ENCODE assay signal across 32 mouse cellular contexts in the genomic region with DNA sequence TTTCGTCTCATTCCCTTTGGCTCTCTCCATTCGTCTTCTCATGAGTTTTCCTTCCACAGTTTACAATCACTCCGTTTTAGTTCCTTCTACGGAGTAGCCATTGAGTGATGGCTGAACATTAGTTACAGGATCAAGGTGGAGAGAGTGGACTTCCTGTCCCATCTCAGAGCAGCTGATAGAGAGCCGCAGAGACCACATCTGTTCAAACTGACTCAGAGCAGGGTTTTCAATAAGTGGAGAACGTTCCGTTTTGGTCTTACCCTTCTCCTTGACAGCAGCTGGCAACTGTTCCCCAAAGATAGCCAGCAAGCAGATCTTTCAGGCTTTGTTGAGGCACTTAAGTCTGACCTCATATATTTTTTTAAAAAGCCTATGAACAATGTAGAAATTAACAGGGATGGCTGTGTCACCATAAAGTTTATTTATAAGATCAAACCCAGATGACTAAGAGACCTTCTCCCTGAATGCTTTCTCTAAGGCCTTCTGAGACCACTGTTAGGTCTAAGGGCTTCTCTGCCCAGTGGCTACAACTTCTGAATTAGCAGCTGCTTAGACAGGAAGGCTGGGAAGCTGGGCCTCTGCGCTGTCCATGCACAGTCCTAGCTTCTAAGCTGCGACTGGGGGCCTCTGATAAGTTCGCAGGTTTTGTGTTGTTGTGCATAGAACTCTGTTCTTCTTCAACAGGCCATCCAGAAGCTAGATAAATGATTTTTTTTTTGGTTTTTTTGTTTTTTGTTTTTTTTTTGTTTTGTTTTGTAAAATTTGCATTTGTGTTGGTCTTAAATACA. TPM values are rescaled to one million over a fixed set of nuclear protein-coding genes. Genes with fewer than 3 reads are reported as not detected.
A peak's percentile ranks its signal among the peaks of the same experiment; 100 is the strongest.
DNase-seq lines count a peak whose midpoint lies in the region; ATAC-seq and TF ChIP-seq lines count a peak whose summit lies in the region.
"Had no signal": no experiment of that assay in that cellular context is flagged by ENCODE, and none has a peak within 500 bp of the region (broad histone marks: within the 10 kb centered on the region; RNA-seq: fewer than 3 reads in every experiment).

No protein-coding gene starts in this region.

- no peak overlapping the region for H3ac ChIP-seq in myocyte (ENCODE audit: control insufficient read depth, insufficient read length)

- no peak for ATAC-seq in megakaryocyte, adult 5-6 weeks (ENCODE audit: poor library complexity, severe bottlenecking)
- peak; percentile 77 for ATAC-seq in liver, embryonic 15.5 days (ENCODE audit: insufficient read depth)
- no peak for ATAC-seq in inflammation-experienced regulatory T-cells, adult 6 months
- no peak for ATAC-seq in hindbrain, embryonic 11.5 days (ENCODE audit: low FRiP score)
- ATAC-seq: activated CD4-positive, CD25-positive, alpha-beta regulatory T cell, adult 4 months; CD4-positive, CD25-positive, alpha-beta regulatory T cell, adult 4 months; forebrain, embryonic 13.5 days; intestine, postnatal 0 days; midbrain, embryonic 15.5 days had no signal

- H3K27me3 ChIP-seq in megakaryocyte, embryonic 14.5 days (replicated peaks): no peaks in the 10 kb centered on the region
- H3K27me3 ChIP-seq in liver, embryonic 15.5 days: no peaks in the 10 kb centered on the region
- no peaks in the 10 kb centered on the region for H3K27me3 ChIP-seq in myocyte (ENCODE audit: control insufficient read depth, insufficient read depth, insufficient read length)
- H3K27me3 ChIP-seq in hindbrain, embryonic 11.5 days (ENCODE audit: control insufficient read depth, insufficient read depth, low read length): no peaks in the 10 kb centered on the region
- H3K27me3 ChIP-seq: forebrain, embryonic 13.5 days; heart, embryonic 15.5 days; hindbrain, embryonic 13.5 days; limb, embryonic 15.5 days; midbrain, embryonic 15.5 days had no signal

- peak overlapping the region; percentile 59; the same call in 1 of the 2 replicates for H3K27ac ChIP-seq in liver, embryonic 15.5 days (replicated peaks)
- H3K27ac ChIP-seq in hindbrain, embryonic 11.5 days (ENCODE audit: low read depth, low read length): no peak overlapping the region
- H3K27ac ChIP-seq: forebrain, embryonic 13.5 days; heart, embryonic 10.5 days; heart, embryonic 15.5 days; hindbrain, embryonic 13.5 days; layer of hippocampus, adult 2 months; limb, embryonic 10.5 days; limb, embryonic 15.5 days; midbrain, embryonic 10.5 days; midbrain, embryonic 15.5 days; stomach, postnatal 0 days had no signal

- peaks cover 20% of the 10 kb centered on the region for H3K79me2 ChIP-seq in myocyte (ENCODE audit: control insufficient read depth, insufficient read depth)

- no peak overlapping the region for H3K4me2 ChIP-seq in liver, embryonic 15.5 days
- peak overlapping the region; percentile 24 for H3K4me2 ChIP-seq in myocyte (ENCODE audit: low read depth)
- no peak overlapping the region for H3K4me2 ChIP-seq in hindbrain, embryonic 11.5 days (replicated peaks; ENCODE audit: low read depth, low read length)
- H3K4me2 ChIP-seq: forebrain, embryonic 13.5 days; heart, embryonic 15.5 days; hindbrain, embryonic 13.5 days; limb, embryonic 15.5 days; midbrain, embryonic 15.5 days had no signal

- DNase-seq in liver: peak; percentile 54
- DNase-seq in thymus, postnatal 10 days (ENCODE audit: low spot score in 2 of 2): no peak
- no peak for DNase-seq in hindbrain, embryonic 11.5 days (ENCODE audit: low spot score)
- DNase-seq: adrenal gland, adult 2 months; adrenal gland, postnatal 36 days; cerebellum, adult 9-10 months; gastrocnemius, postnatal 25 days; heart, adult 11 months; kidney, postnatal 36 days; lung, postnatal 36 days; right cerebral cortex, adult 18-20 months; right cerebral cortex, postnatal 4 days; thymus, adult 18-20 months; thymus, postnatal 36 days had no signal

- H3K4me3 ChIP-seq in megakaryocyte, embryonic 14.5 days (replicated peaks): peak overlapping the region; percentile 75
- H3K4me3 ChIP-seq in liver, embryonic 15.5 days (replicated peaks): no peak overlapping the region
- no peak overlapping the region for H3K4me3 ChIP-seq in myocyte
- no peak overlapping the region for H3K4me3 ChIP-seq in hindbrain, embryonic 11.5 days (ENCODE audit: low read depth, low read length)
- H3K4me3 ChIP-seq: forebrain, embryonic 13.5 days; heart, embryonic 10.5 days; heart, embryonic 15.5 days; hindbrain, embryonic 13.5 days; layer of hippocampus, adult 2 months; limb, embryonic 10.5 days; limb, embryonic 15.5 days; midbrain, embryonic 10.5 days; midbrain, embryonic 15.5 days had no signal

- peaks cover 49% of the 10 kb centered on the region for H3K4me1 ChIP-seq in megakaryocyte, embryonic 14.5 days
- peaks cover 32% of the 10 kb centered on the region for H3K4me1 ChIP-seq in liver, embryonic 15.5 days (replicated peaks)
- H3K4me1 ChIP-seq in hindbrain, embryonic 11.5 days (replicated peaks; ENCODE audit: control insufficient read depth, insufficient read depth, low read length): no peaks in the 10 kb centered on the region
- H3K4me1 ChIP-seq: hindbrain, embryonic 13.5 days; limb, embryonic 10.5 days; midbrain, embryonic 10.5 days; midbrain, embryonic 15.5 days had no signal

- peaks cover 6% of the 10 kb centered on the region for H3K36me3 ChIP-seq in megakaryocyte, embryonic 14.5 days (replicated peaks; ENCODE audit: low read length)
- H3K36me3 ChIP-seq in liver, embryonic 15.5 days (replicated peaks): no peaks in the 10 kb centered on the region
- peaks cover 46% of the 10 kb centered on the region for H3K36me3 ChIP-seq in myocyte (ENCODE audit: control insufficient read depth, insufficient read depth)
- no peaks in the 10 kb centered on the region for H3K36me3 ChIP-seq in hindbrain, embryonic 11.5 days (ENCODE audit: control insufficient read depth, insufficient read depth, low read length)
- H3K36me3 ChIP-seq: heart, embryonic 10.5 days; heart, embryonic 15.5 days; hindbrain, embryonic 13.5 days; limb, embryonic 10.5 days; limb, embryonic 15.5 days; midbrain, embryonic 10.5 days; midbrain, embryonic 15.5 days had no signal

- H3K9me3 ChIP-seq in megakaryocyte, embryonic 14.5 days: no peaks in the 10 kb centered on the region
- no peaks in the 10 kb centered on the region for H3K9me3 ChIP-seq in liver, embryonic 15.5 days (replicated peaks)
- no peaks in the 10 kb centered on the region for H3K9me3 ChIP-seq in hindbrain, embryonic 11.5 days (ENCODE audit: control insufficient read depth, low read length)
- H3K9me3 ChIP-seq: forebrain, embryonic 13.5 days; heart, embryonic 10.5 days; heart, embryonic 15.5 days; hindbrain, embryonic 13.5 days; limb, embryonic 10.5 days; limb, embryonic 15.5 days; midbrain, embryonic 10.5 days; midbrain, embryonic 15.5 days had no signal

- WGBS in liver, embryonic 15.5 days (ENCODE audit: insufficient replicate concordance): 12% methylated on average over 10 of the region's 10 CpGs
- WGBS in hindbrain, embryonic 11.5 days: 82% methylated on average over 10 of the region's 10 CpGs

- H3K9ac ChIP-seq in liver, embryonic 15.5 days: no peak overlapping the region
- H3K9ac ChIP-seq in hindbrain, embryonic 11.5 days (ENCODE audit: low read depth, low read length): no peak overlapping the region
- H3K9ac ChIP-seq: forebrain, embryonic 13.5 days; heart, embryonic 15.5 days; hindbrain, embryonic 13.5 days; limb, embryonic 15.5 days; midbrain, embryonic 15.5 days had no signal

- no peak for TF ChIP-seq POLR2A in myocyte (IDR thresholded peaks at IDR 0.05; ENCODE audit: insufficient read length, low read depth)

TF ChIP-seq in myocyte, 11 proteins besides CTCF, POLR2A, EP300 and RAD21:
- TF ChIP-seq MYOG (IDR thresholded peaks at IDR 0.05; ENCODE audit: control insufficient read depth in 1 of 3, insufficient read depth in 1 of 3, insufficient read length in 2 of 3, low read depth in 2 of 3): peak in 2 of 3 experiments; percentile 22 to 67
- peak in 2 of 3 experiments; percentile 35 to 75 for TF ChIP-seq MYOD1 (IDR thresholded peaks at IDR 0.05; ENCODE audit: control insufficient read depth in 1 of 3, insufficient read length in 2 of 3, low read depth in 2 of 3)
- TF ChIP-seq TCF12 (IDR thresholded peaks at IDR 0.05; ENCODE audit: insufficient read depth, poor library complexity, severe bottlenecking): no peak

RNA-seq across cellular contexts. Expression of a gene that starts 58.6 kb away (rescaled TPM):
- 0.47 and 1.2 TPM in 2 replicates for polyA plus RNA-seq in megakaryocyte, embryonic 14.5 days (2012; ENCODE audit: insufficient read depth, low replicate concordance)
- 1.6 and 3.2 TPM in 2 replicates for total RNA-seq in megakaryocyte, adult 5-6 weeks (2015)
- total RNA-seq in megakaryocyte, adult 5-6 weeks (2017): 2.0 and 3.4 TPM in 2 replicates
- 0.36 and 0.50 TPM in 2 replicates for polyA plus RNA-seq in liver, embryonic 15.5 days (2015; fragmentation: Nextera tagmentation; extraction: Ambion mirVana)
- 61.8 TPM for polyA plus RNA-seq in myocyte (2012; fragmentation: generic; extraction: Trizol)
- under 1 TPM; 0.05 to 0.26 (median 0.26) TPM for polyA plus RNA-seq in inflammation-experienced regulatory T-cells, adult 6 months (2017; shearing (Covaris generic))
- polyA plus RNA-seq in hindbrain, embryonic 11.5 days (2014; fragmentation: Nextera tagmentation; extraction: Ambion mirVana): 2.4 and 2.9 TPM in 2 replicates

Comparison
In these comparisons a context has a peak if more than half of its experiments do, and no peak if none do; other contexts are left out.
1. RNA of a gene that starts 58.6 kb away (polyA plus RNA-seq): 61.8 TPM in myocyte (single experiment); 2.4 to 2.9 TPM in hindbrain, embryonic 11.5 days, 0.47 to 1.2 TPM in megakaryocyte, embryonic 14.5 days, 0.36 to 0.50 TPM in liver, embryonic 15.5 days and 0.05 to 0.26 TPM in inflammation-experienced regulatory T-cells, adult 6 months; every median in the first group is over 10 times any median in the second.